Mouse (Mus musculus) layer of hippocampus, adult 2 months (tissue): ENCODE measurements around the gene Sf3a3. TPM values are rescaled to one million over a fixed set of nuclear protein-coding genes. Genes with fewer than 3 reads are reported as not detected.

Experiments used
- DNase-seq, 2 experiments: peaks; one replicate each; pipeline ENCODE4 v3.0.0; 2022; ENCODE audit warnings: low spot score in 2 of 2
- H3K27ac ChIP-seq: fragments of 200-600 bp; 2 replicates; pipeline ENCODE4 v1.8.1; 2022
- H3K4me3 ChIP-seq: fragments of 200-600 bp; 2 replicates; pipeline ENCODE4 v1.8.1; 2022; ENCODE audit warnings: mild to moderate bottlenecking
- CTCF ChIP-seq: fragments of 200-600 bp; conservative IDR thresholded peaks from 2 replicates; pipeline ENCODE4 v1.8.1; 2022; ENCODE audit warnings: antibody characterized with exemption, mild to moderate bottlenecking, moderate library complexity
- total RNA-seq, 2 experiments: library from RNA; stranded (reverse); gene quantifications; 2 replicates each; pipeline ENCODE4 v1.2.3; 2021

Gene Sf3a3
- total RNA-seq, 2 experiments from 2014 or later, result 35.1 to 35.7 TPM

DNA sequence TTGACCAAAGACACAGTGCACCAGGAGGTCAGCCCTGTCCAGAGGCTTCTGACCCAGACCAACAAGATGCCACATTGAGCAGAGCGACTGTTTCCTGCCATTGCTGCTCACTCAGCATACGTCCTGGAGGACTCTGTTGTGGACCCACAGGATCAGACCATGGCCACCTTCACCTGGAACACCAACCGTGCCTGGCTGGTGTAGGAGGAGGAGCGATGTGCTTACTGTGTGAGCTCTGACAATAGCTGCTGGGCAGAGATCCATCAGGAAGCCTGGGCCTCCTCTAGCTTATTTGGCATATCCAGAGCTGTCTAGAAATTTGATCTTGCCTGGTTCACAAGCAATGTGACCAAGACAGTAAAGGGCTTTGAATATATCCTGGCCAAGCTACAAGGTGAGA is 4.5 kb downstream of the Sf3a3 start:
- TF ChIP-seq CTCF, result no peak
- Histone ChIP-seq H3K4me3 (no peak overlapping the region), H3K27ac (no peak overlapping the region)
- DNase-seq, result no peak

- Histone ChIP-seq H3K4me3 (no peak overlapping the region), H3K27ac (no peak overlapping the region)
- DNase-seq, result no peak
- TF ChIP-seq CTCF, result no peak
Measured at GRCm38 (mm10) chr4:124726121-124726520, 11.5 kb downstream of the Sf3a3 start.

- peak overlapping the region; percentile 20; the same call in 1 of the 2 replicates for H3K27ac ChIP-seq
- H3K4me3 ChIP-seq, result no peak overlapping the region
- TF ChIP-seq CTCF, result no peak
- DNase-seq, result no peak
Measured at GRCm38 (mm10) chr4:124736952-124737351, 22.4 kb downstream of the Sf3a3 start.

- H3K27ac ChIP-seq, result peak overlapping the region; percentile 20; the same call in 1 of the 2 replicates
- H3K4me3 ChIP-seq, result no peak overlapping the region
- no peak for DNase-seq
- no peak for TF ChIP-seq CTCF
Measured at GRCm38 (mm10) chr4:124737486-124737885, 22.9 kb downstream of the Sf3a3 start.

DNA sequence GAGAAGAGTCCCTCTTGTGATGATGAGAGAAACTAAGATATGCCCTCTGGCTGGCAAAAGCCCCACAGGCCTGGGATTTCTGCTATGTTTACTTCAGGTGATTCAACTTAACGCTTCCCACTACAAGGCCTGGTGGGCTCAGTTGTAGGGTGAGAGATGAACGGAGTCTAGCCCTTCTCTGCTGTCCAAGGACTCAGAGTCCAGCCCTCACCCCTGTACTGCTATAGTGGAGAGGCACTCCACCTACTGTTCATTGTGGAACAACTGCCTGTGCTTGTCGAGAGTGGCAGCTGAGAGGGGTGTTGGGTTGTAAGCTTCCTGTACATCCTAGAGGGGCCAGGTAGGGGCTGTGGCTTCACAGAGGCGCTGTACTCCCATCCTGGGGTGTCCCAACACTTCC is 23.4 kb downstream of the Sf3a3 start:
- Histone ChIP-seq H3K4me3 (no peak overlapping the region), H3K27ac (no peak overlapping the region)
- no peak for DNase-seq
- TF ChIP-seq CTCF, result peak; percentile 55

- Histone ChIP-seq H3K4me3 (no peak overlapping the region), H3K27ac (no peak overlapping the region)
- TF ChIP-seq CTCF, result no peak
- DNase-seq, result no peak
Measured at GRCm38 (mm10) chr4:124738783-124739182, 24.2 kb downstream of the Sf3a3 start.

DNA sequence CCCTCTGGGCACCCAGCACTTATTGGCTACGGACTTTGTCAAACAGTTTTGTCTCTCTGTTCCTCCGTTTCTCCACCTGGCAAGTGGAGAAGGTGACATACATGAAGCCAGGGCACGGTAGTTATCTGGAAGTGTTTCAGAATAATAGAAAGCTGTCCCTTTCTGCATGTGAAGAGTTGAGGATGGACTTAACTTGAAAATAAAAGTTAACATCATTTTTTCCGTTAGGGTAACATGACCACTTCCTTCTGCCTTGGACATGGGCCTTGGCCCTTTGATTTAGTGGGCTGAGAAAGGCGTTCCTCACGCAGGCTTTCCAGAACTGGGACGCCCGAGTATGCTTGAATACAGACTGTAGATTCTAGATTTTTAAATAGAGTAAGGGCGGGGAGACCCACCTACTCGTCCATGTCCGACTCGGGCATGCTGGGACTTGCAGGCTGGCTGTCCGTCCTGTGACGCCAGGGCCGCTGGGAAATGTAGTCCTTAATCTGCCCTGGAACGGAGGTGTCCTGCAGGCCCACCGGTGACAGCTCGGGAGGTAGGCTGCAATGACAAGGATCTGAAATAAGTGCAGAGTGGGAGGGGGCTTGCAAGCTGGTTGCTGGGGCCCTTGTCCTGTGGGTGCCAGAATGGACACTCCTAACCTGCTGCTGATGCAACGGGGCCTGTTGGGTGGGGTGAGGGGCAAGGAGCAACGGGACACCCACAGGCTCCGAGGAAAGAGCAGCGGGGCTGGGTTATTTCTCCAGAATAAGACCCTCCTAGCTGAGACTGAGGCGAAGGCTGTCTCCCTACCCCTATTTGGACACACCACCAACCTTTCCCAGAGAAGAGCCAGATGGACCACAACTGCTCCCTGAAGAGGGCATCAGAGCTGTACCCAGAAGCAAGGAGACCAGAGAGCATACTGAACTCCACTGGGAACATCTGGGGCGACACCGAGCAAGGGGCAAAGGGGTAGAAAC is 27.1 kb downstream of the Sf3a3 start, which contains the start of gene Inpp5b:
Gene Inpp5b, plus strand, starts transcription at position 475 of the 968 bp plus-strand sequence.
- peak within 1 kb of the TSS; percentile 94 for H3K27ac ChIP-seq
- peak within 1 kb of the TSS; percentile 87 for H3K4me3 ChIP-seq
- no peak for TF ChIP-seq CTCF
- DNase-seq, result peak; percentile 85 to 90

- no peak for TF ChIP-seq CTCF
- Histone ChIP-seq H3K27ac (peak overlapping the region; percentile 94), H3K4me3 (peak overlapping the region; percentile 87)
- DNase-seq, result no peak
Measured at GRCm38 (mm10) chr4:124742839-124743238, 28.3 kb downstream of the Sf3a3 start.

DNA sequence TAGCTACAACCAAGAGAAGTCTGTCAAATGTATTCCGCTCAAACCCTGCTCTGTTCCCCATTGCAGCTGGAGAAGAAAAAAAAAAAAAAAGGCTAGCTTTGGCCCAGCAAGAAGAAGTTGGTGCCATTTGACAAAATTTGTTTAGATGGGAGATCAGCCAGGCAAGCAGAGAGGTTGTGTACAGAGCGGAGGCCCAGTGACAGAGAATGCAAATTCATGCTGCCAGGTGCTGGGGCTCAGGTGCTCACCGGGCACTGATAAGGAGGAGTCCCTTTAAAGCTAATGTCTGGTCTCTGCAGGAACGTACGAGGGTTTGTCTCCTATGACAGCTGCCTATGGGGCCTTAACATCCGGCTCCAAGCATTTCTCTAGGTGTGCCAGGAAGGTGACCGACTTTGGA is 32.0 kb downstream of the Sf3a3 start:
- no peak for DNase-seq
- Histone ChIP-seq H3K4me3 (no peak overlapping the region), H3K27ac (no peak overlapping the region)
- no peak for TF ChIP-seq CTCF

DNA sequence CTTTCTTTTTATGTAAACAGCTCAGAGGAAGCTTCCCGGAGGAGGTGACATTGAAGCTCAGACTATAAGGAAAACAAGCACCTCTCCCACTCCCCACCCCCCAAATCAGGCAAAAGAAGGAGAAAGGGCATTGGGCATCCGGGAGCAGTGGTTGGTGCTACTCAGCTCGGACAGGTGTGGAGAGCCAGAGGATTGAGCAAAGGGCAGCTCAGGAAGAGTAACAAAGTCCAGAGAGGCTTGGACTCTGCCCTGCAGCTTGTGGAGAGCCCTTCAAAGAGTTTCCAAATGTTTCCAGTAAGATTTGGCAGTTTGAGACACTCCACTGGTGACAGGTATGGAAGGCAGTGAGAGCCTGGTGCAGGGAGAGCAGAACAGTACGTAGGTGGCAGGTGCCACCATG is 33.3 kb downstream of the Sf3a3 start:
- TF ChIP-seq CTCF, result no peak
- no peak overlapping the region for H3K27ac ChIP-seq
- no peak for DNase-seq
- H3K4me3 ChIP-seq, result no peak overlapping the region

- DNase-seq, result peak; percentile 98 to 99
- TF ChIP-seq CTCF, result peak; percentile 42
- Histone ChIP-seq H3K27ac (peak overlapping the region; percentile 73), H3K4me3 (peak overlapping the region; percentile 78)
Measured at GRCm38 (mm10) chr4:124751300-124752250, 37.0 kb downstream of the Sf3a3 start.

GRCm38 (mm10) chr4:124752281-124753199 is 38.0 kb downstream of the Sf3a3 start:
- no peak for TF ChIP-seq CTCF
- DNase-seq, result no peak
- Histone ChIP-seq H3K4me3 (peak overlapping the region; percentile 78), H3K27ac (peak overlapping the region; percentile 73; the same call in 1 of the 2 replicates)
